Mouse (Mus musculus) ovary, postnatal 36 days (tissue): ENCODE results near the gene Asgr1.
"Not testable (repeated sequence)": the region's sequence is repeated elsewhere in the genome, so short reads cannot be mapped to it uniquely, and the experiment has no call there.

Experiments used
- DNase-seq: peaks from one replicate; pipeline ENCODE4 v3.0.0; 2022; ENCODE audit warnings: low spot score, mixed read lengths

The Asgr1 gene

DNA sequence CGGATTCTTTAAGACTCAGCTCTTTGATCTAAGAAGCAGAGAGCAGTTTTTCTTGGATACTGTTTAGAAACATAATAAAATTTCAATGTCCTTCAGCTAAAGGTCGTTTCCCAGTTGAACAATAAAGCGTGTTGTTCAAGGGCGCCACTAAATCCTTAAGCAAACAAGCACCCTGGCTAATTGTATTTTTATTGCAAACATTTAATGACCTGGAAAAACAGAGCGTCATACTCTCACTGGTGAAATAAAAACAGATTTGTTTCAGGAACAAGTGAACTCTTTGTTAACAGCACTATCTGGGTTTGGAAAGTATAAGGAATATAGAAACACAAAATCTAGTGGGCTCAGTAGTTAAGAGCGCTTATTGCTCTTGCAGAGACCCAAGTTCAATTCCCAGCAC lies 16.2 kb downstream of the Asgr1 start:
- no peak for DNase-seq

DNA sequence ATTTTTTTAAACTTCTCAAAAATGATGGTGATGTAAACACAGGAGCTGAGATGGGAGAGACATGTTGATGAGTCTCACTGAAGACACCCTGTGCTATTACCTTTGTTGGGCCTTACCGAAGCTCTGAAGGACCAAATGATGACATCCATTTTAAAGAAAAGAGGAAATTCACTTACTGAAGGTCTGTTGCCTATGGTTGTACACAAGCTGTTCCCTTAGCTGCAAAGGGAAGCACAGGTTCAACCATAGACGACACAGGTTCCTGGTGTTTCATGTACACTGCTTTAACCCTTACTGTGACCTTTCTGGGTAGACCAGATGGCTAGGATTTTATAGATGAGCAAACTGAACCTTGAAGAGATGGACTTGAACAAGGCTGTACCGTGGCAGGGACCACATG lies 16.7 kb downstream of the Asgr1 start:
- not testable (repeated sequence) for DNase-seq

DNA sequence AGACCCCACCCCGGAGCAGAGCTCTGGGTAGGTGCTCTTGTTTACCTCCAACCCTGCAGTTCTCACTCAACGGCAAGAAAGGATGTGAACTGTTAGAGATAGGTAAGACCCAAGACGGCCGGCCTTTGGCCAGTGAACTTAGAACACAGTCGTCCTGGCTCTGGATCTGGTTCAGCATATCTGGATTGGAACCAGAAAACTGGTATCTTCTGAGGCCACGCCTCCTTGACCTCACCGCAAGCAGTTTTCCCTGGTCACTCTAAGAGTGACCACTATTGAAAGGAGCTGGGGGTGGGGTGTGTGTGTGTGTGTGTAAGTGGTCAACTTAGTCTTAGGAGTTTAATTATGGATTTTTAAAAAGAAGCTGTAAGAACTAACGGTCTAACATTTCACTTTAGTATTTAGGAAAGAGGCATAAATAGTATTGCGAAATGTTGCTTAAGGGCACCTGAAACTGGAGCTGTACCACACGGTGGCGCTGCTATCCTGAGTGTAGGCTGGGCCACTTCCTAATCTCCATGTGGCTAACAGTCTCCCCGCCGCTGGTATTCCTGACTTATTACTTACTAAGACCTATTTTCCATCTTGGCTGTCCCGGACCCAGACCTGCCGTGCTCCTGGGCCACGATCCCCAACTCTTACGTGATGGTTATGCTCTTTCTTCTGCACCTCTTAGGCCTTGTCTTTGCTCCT lies 20.6 kb downstream of the Asgr1 start:
- DNase-seq, result peak; percentile 81

DNA sequence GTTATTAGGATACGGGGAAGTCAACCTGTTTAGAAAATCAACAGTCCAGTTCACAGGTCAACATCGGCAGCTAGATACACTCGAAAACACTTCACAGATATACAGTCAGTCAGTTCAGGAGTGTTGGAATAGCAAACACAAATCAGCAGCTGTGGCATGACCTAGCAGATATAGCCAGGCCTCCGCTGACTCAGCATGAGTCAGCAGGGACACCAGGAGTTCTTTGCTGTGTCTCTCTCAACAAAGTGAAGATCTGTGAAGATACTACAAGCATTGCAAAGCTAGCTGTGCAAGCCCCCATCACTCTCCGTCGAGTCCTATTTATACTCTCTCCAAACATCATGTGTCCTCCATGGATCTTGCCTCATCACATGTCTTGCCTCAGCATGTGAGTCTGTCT lies 21.7 kb downstream of the Asgr1 start:
- no peak for DNase-seq

DNA sequence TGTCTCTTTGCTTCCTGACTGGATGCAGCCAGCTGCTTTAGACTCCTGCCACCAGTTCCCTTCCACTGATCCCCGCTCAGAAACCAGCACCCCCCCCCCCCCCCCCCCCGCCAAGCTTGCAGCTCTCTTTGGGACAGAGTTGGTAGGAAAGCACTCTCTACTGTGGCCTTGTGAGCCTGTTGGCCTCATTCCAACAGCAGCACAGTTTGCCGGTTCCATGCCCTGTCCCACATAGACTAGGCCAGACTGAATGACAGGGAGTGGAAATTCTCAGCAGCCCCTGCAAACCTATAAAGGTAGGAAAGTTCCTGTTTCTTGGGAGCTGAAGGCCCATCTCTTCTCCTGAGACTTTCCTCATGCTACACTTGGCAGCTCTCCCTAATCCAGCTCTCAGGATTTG lies 23.6 kb downstream of the Asgr1 start:
- DNase-seq, result peak; percentile 33

DNA sequence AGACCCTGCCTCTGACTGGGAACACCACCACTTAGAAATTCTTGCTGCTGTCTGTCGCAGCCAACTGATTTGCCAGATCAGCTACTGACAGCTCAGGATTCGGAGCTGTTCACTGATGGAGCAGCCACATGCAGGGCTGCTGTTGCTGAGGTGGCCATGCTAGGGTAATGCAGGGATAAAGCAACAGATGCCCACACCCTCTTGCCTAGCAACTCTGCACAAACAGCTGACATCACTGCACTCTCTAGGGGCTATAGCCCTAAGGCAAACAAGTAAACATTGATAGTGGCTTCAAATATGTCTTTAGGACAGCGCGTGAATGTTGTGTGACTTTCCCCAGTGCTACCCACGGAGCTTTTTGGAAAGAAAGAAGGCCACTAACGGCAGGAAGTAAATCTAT lies 25.3 kb downstream of the Asgr1 start:
- DNase-seq, result no peak

DNA sequence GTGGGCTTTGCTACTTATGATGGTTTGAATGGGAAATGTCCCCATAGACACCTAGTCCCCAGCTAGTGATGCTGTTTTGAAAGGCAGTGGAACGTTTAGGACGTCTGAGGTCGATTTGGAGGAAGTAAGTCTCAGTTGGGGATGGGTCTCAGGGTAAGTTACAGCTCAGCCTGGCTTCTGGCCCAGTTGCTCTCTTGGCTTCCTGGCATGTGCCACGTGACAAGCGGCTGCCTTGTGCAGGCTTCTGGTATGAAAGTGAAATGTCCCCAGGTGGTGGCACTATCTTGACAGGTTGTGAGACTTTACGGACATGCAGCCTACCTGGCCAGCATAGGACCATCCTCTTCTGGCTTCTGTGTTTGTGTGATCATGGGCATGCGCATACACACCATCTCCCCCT lies 26.0 kb downstream of the Asgr1 start:
- no peak for DNase-seq

DNA sequence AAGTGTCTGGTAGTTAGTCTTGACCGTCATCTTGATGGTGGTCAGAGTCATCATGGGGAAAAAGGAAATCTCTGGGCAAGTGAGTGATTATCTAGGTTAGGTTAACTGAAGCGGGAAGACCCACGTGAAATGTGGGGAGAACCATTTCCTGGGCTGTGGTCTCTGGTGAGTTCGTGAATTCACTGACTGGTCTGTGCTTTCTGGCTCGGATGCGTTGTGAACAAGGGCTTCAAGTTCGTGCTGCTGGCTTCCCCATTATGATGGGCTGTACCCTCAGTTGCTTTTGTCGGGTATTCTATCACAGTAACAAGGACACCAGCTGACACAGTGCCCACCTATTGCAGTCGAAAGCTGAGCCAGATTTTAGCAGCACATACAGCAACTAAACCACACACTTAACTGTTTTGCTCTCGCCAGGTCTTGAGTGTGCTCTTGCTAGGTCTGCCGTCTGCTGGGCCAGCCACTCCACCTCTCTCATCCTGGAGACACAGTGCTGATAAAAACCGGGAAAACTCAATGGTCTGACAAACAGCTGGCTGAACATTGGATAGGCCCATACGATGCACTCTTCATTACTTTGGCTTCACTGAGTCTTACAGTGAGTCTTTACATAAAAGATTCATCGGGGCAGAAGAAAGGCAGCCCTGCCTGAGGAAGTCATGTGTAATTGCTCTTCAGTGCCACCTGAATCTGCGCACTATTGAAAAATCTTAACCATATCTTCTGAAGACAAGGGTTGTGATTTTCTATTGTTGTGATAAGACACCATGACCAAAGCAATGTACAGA lies 27.1 kb downstream of the Asgr1 start:
- DNase-seq, result no peak

DNA sequence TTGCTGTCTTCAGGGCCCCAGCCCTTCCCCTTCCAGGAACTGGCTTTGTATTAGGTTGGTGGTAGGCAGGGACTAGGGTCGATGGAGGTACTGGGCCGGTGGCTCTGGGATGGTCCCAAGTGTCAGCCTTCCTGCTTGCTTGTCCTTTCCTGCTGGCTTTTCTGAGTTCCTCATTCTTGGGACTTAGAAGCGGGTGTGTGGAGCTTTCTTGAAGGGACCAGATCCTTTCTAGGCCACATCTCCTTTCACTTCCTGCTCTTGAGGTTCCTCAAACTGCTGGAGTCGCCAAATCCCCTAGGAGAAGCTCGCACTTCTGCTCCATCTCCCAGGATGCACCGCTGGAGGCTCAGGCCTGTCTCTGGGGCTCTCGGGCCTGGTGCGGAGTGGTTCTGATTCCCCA lies 30.7 kb downstream of the Asgr1 start:
- DNase-seq, result no peak

DNA sequence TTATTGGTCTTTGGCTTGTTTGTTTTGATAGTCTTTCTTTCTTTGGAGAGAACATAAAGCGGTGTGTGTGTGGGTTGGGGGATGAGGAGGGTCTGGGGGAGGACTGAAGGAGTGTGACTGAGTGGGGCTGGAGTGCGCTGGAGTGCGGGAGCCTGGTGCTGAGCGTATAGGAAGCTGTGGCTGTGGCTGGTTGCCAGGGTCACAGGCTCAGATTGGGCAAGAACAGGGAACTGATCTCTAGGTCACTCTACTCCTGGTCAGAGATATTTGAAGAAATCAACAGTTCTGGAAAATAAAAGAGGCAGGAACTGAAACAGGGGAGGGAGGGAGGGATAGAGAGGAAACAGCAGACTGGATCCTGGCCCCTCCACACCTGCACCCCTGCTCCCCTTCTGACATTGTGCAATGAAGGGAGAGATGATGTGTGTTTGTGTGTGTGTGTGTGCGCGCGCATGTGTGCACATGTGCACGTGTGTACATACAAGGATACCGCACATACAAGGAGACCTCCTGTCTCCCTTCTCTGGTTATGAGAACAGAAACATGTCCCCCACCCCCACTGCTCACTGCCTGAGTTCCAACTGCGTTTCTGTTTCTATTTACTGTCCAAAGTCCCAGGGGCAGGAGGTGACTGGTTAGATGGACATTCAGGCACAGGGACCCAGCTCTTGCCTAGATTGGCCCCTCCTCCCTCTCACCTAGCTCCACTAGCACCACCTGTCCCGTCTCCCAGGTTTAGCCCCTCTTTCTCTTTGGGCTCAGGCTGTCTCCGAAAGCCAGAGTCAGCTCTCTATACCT lies 38.3 kb downstream of the Asgr1 start, which contains the start of gene Asgr2:
Gene Asgr2 (plus strand): TSS at position 659 of the 798 bp plus-strand sequence.
- DNase-seq, result peak; percentile 73

DNA sequence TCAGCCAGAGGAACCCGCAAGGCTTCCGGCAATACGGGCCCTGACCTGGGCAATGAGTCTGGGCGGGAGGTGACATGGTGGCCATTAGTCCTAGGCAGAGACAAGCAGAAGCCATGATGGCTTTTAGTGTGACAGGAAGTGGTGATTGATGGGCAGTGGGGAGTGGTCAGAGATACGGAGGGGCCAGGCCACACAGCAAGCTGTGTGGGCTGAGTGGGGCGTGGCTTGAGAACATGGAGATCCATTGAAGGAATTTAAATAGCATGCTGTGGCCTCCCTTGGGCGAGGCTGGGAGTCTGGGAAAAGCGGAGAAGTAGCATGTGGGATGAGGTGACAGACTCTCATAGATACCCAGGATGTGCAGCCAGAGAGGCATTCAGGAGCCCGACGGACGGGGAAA lies 43.5 kb downstream of the Asgr1 start:
- DNase-seq, result no peak

DNA sequence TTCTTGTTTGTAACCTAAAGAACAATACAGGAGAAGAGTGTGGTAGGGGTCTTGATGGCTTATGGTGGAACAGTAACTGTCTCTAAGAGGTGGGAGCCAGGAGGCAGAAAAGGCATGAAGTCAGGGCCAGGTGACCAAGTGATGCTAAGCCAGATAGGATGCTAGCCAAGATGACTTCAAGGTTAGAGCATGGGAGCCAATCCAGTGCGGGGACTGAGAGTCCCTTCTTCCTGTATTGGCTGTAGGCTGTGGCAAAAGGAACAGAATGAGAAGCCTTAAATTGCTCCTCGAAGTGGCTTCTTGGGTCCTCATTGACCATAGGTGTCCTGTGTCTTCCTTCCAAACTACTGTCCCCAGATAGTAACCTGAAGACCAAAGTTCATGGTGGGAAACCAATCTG lies 45.2 kb downstream of the Asgr1 start:
- no peak for DNase-seq

DNA sequence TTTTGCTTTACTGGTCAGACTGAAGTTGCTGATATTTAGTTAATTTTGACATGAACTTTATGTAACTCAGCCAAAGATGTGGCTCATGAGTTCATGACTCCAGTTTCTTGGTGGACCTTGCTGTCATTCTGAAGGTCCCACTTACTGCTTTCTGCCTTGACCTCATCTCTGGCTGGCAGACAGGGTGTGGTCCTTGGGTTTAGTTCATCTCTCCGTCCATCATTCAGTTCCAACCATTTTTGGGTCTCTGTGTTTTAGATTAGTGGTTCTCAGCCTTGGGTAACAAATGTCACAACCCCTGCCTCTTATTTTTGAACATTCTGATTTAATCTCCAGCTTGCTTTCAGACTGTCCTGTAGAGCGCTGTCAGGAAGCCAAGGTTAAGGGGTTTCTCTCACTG lies 45.9 kb downstream of the Asgr1 start:
- no peak for DNase-seq

DNA sequence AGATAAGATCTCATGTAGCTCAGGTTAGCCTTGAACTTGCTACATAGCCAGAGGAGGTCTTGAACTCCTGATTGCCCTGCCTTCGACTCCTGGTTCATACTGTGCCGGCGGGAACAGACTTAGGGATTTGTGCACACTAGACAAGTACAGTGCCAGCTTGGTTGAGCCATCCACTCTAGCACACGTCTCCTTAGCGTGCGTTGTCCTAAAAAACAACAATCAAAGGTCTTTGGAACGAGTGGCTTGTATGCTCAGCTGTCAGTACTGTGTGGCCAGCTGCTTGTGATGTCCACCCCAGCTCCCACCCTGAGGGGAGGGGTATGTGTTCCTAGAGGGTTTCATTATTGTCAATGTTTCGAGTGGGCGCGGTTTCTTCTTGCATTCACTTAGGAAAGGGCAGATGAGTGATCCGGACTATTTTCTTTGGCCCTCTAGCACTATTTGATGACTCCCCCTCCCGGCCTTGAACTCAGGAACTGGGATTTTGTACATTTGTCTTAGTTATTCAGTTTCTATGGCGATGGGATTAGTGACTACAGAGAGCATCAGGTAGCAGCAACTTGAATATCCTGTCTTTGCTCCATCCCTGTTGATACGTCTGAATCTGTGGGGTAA lies 49.9 kb downstream of the Asgr1 start:
- no peak for DNase-seq

DNA sequence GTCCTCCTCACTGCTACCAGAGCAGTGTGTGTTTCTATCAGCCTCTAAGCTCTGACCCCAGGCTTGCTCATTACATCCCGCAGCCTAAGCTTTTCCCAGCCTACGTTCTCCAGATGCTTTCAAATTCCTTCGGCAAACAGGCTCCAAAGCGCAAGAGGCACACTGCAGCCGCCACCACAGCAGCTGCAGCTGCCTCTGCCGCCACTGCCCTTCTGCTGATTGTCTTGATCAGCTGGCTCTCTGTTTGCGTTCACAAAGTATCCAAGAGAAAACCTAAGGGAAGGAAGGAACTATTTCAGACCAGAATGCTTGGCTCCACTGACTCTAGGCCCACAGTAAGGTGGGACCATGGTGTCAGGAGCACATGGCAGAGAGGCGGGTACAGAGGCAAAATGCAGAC lies 53.2 kb downstream of the Asgr1 start:
- DNase-seq, result no peak
